Mouse (Mus musculus) left cerebral cortex, adult 2 months (tissue): ENCODE data around the gene Zfp526. TPM values are rescaled to one million over a fixed set of nuclear protein-coding genes. Genes with fewer than 3 reads are reported as not detected.

Experiments
- DNase-seq, 2 experiments: peaks; one replicate each; pipeline ENCODE4 v3.0.0; 2021 to 2022; ENCODE audit warnings: low spot score in 2 of 2, mixed read lengths in 1 of 2; ENCODE audit errors: extremely low spot score in 1 of 2
- H3K27ac ChIP-seq: fragments of 200-600 bp; 2 replicates; pipeline ENCODE4 v1.8.1; 2022
- H3K4me3 ChIP-seq: fragments of 200-600 bp; 2 replicates; pipeline ENCODE4 v1.8.1; 2022
- CTCF ChIP-seq: fragments of 200-600 bp; IDR thresholded peaks from 2 replicates; pipeline ENCODE4 v1.8.1; 2022; ENCODE audit warnings: antibody characterized with exemption, mild to moderate bottlenecking, moderate library complexity
- intact Hi-C: fragments of 180-260 bp; cut with DNase I; formaldehyde crosslinking; loops from one replicate; pipeline ENCODE4 v1.15.1; 2025
- total RNA-seq, 2 experiments: library from RNA; stranded (reverse); gene quantifications; 2 replicates each; pipeline ENCODE4 v1.2.3; 2021

Zfp526 gene
- total RNA-seq, 2 experiments from 2014 or later, result 10.6 to 11.2 TPM

DNA sequence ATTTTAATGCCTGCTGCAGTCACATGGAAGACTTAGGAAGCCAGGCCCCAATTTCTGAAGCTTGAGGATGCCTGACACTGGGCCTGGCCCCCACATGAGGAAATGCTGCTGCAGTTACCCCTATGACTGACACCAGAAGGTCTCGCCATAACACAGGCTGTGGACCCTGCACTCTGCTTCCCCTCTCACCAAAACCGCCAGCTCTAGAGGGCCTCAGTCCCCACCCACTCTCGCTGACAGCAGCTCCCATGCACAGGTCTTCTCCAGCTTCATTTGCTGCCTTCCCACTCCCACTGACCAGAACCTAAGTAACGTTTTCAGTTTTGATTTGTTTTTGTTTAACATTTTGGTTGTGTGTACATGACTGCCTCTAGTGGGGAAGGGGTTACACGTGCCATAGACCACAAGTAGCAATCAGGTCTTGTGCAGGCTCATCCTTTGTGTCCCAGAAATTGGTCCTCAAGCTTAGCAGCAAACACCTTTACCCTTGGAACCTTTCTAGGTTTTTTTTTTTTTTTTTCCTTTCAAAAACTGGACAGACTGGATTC is 10.9 kb downstream of the Zfp526 start:
- no peak overlapping the region for H3K4me3 ChIP-seq
- no peak; the same call in 1 of the 2 replicates for TF ChIP-seq CTCF
- DNase-seq, result no peak
- intact Hi-C loops, result no loop called here
- H3K27ac ChIP-seq, result no peak overlapping the region

- Histone ChIP-seq H3K27ac (no peak overlapping the region), H3K4me3 (no peak overlapping the region)
- no peak for DNase-seq
- no peak for TF ChIP-seq CTCF
- intact Hi-C loops, result no loop called here
Observed at GRCm38 (mm10) chr7:25233061-25233460, 11.8 kb downstream of the Zfp526 start.

- intact Hi-C loops, result loop anchor here (5.0 kb wide), 1 partner anchor 263 kb away; the partner anchor contains the start of gene Rabac1
- no peak overlapping the region for H3K27ac ChIP-seq
- DNase-seq, result no peak
- TF ChIP-seq CTCF, result no peak
- no peak overlapping the region for H3K4me3 ChIP-seq
Observed at GRCm38 (mm10) chr7:25235526-25235925, 14.3 kb downstream of the Zfp526 start.

DNA sequence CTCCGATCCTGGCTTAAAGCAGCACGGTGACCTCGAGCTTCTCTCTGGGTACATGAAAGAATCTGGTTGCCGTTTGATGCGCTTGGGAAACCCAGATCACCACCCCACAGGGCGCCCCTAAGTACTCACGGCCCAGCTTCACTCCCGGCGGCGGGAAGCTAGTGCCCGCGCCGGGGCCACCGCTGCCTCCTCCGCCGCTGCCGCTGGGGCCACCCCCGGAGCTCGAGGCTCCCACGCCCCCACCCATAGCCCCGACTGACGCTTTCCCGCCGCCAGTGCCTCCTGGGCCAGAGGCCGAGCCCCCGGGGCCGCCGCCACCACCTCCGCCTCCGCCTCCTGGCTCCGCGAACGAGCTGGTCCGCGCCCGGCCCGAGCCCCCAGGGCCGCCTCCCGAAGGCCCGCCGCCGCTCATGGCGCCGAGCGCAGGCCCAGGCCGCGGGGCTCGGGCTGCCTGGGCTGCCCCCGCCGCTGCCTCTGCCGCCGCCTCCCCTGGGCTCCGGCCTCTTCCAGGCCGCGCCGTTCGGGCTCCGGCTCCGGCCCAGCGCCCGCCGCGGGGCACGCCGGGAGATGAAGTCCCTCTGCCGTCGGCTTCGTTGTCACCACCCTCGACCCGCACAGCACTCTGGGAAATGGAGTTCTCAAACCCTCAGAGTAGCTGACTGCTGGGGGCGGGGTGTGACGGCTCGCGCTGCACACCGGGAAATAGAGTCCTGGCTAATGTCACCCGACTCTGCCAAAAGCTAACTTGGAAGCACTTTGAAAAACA is 16.2 kb downstream of the Zfp526 start, which contains the start of gene Gsk3a:
TSS of gene Gsk3a (minus strand) at position 603 of the 766 bp plus-strand sequence.
- peak within 1 kb of the TSS; percentile 85 for H3K4me3 ChIP-seq
- peak within 1 kb of the TSS; percentile 99 for H3K27ac ChIP-seq
- peak; percentile 98 for DNase-seq
- TF ChIP-seq CTCF, result no peak
- intact Hi-C loops, result loop anchor here (5.0 kb wide), 1 partner anchor 265 kb away; the partner anchor contains the start of gene Rabac1

DNA sequence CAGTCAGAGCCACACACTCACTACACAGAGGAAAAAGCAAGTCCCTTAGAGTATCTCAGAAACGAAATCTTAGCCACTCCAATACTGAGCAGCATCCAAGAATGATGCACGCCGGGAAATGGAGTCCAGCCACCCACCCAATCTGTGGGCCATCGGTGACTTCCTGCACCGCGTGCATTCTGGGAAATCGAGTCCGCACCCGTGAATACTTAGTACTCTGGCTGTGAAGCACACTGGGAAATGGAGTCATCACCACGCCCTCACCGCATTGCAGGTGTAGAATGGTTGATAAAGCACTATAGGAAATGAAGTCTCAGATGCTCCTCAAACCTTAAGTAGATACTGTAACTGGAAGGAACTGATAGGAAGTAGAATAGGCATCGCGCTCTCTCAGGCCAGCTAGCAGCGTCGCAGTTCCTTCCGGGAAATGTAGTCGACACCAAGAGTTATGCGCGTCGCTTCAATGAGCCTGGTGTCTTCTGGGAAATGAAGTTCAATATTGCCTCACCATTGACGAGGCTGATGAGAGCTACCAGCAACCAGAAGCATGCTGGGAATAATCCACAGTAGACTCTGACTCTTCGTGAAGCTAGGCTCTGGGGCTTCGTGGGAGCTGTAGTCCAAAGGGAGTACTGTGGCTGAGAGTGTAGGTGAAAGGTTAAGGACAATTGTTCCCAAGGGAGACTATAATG is 16.9 kb downstream of the Zfp526 start:
- peak overlapping the region; percentile 99 for H3K27ac ChIP-seq
- no peak for TF ChIP-seq CTCF
- intact Hi-C loops, result loop anchor here (5.0 kb wide), 1 partner anchor 266 kb away; the partner anchor contains the start of gene Rabac1
- DNase-seq, result peak; percentile 90 to 92
- H3K4me3 ChIP-seq, result peak overlapping the region; percentile 85

GRCm38 (mm10) chr7:25238829-25239623 is 17.8 kb downstream of the Zfp526 start:
- intact Hi-C loops, result loop anchor here (1.0 to 5.0 kb wide), 2 partner anchors 77 to 267 kb away; partner anchors contain the start of gene Rabac1
- DNase-seq, result peak; percentile 79 to 84
- Histone ChIP-seq H3K27ac (peak overlapping the region; percentile 99), H3K4me3 (peak overlapping the region; percentile 85)
- peak; percentile 66 for TF ChIP-seq CTCF

- no peak overlapping the region for H3K4me3 ChIP-seq
- intact Hi-C loops, result loop anchor here (1.0 to 5.0 kb wide), 2 partner anchors 38 to 137 kb away; no protein-coding TSS in a partner anchor
- H3K27ac ChIP-seq, result peak overlapping the region; percentile 91
- no peak for DNase-seq
- no peak for TF ChIP-seq CTCF
Observed at GRCm38 (mm10) chr7:25240631-25241030, 19.4 kb downstream of the Zfp526 start.

DNA sequence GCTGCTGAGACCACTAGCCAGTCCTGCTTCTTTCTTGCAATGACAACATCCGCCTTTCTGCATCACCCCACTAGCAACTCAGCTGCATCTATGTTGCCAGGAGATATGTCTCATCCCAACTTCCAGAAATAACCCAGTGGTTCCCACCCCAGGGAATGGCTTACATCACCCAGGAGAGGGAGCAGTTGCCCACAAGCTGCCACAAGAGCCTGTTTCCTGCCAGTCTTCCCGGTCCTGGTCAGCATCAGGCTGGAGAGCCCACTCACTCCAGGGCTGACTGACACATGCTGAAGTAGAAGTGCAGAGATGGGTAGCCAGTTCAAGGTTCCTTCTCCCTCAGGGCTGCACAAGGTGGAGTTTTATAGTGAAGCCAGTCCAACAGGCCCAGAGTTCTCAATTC is 19.8 kb downstream of the Zfp526 start:
- intact Hi-C loops, result loop anchor here (1.0 to 5.0 kb wide), 2 partner anchors 37 to 136 kb away; no protein-coding TSS in a partner anchor
- peak; percentile 76 for TF ChIP-seq CTCF
- Histone ChIP-seq H3K4me3 (no peak overlapping the region), H3K27ac (peak overlapping the region; percentile 91)
- DNase-seq, result peak; percentile 75 to 80

- no peak for TF ChIP-seq CTCF
- peak overlapping the region; percentile 26; the same call in 1 of the 2 replicates for H3K27ac ChIP-seq
Observed at GRCm38 (mm10) chr7:25243361-25243760, 22.1 kb downstream of the Zfp526 start.

GRCm38 (mm10) chr7:25244562-25245369 is 23.5 kb downstream of the Zfp526 start:
- intact Hi-C loops, result loop anchor here (5.0 kb wide), 1 partner anchor 133 kb away; no protein-coding TSS in a partner anchor
- Histone ChIP-seq H3K27ac (peak overlapping the region; percentile 99), H3K4me3 (peak overlapping the region; percentile 28)
- no peak for DNase-seq
- no peak for TF ChIP-seq CTCF

More at GRCm38 (mm10) chr7:25243361-25243760, 22.1 kb downstream of the Zfp526 start:
- DNase-seq, result no peak
- H3K4me3 ChIP-seq, result no peak overlapping the region
- intact Hi-C loops, result loop anchor here (5.0 kb wide), 1 partner anchor 134 kb away; no protein-coding TSS in a partner anchor
